Mouse (Mus musculus): ENCODE data around the gene Aqp11.

GRCm38 (mm10) chr7:97687831-97688230, 50.3 kb downstream of the Aqp11 start:
- TF ChIP-seq CTCF (IDR thresholded peaks at IDR 0.05; ENCODE audit: insufficient read depth, low read depth, low read length) = no peak
- no peak for TF ChIP-seq POLR2A (IDR thresholded peaks at IDR 0.05; ENCODE audit: insufficient read depth, low read depth, low read length)
